Mouse (Mus musculus) CH12.LX (cell line): Measurements from ENCODE around the gene Map2k5.

ENCODE experiments used
- CHD2 ChIP-seq: IDR thresholded peaks from 2 replicates; pipeline ENCODE4 v1.6.1; 2011; ENCODE audit warnings: low read length, improper control_type of control experiment
- CTCF ChIP-seq, 2 experiments: IDR thresholded peaks in 1 of 2; conservative IDR thresholded peaks in 1 of 2; 2 replicates each; pipeline ENCODE4 v1.5.1; 2011 to 2012; ENCODE audit warnings: low read depth in 2 of 2, low read length in 2 of 2, improper control_type of control experiment in 1 of 2, inconsistent platforms in 1 of 2, mild to moderate bottlenecking in 1 of 2, moderate library complexity in 1 of 2
- EP300 ChIP-seq: IDR thresholded peaks from 2 replicates; pipeline ENCODE4 v1.6.1; 2011; ENCODE audit warnings: low read length, improper control_type of control experiment
- KAT2A ChIP-seq: IDR thresholded peaks from 2 replicates; pipeline ENCODE4 v1.6.1; 2012; ENCODE audit warnings: low read length, improper control_type of control experiment, inconsistent platforms; ENCODE audit not compliant: insufficient replicate concordance
- NRF1 ChIP-seq: IDR thresholded peaks from 2 replicates; pipeline ENCODE4 v1.6.1; 2014; ENCODE audit warnings: low read depth, mild to moderate bottlenecking, inconsistent platforms, low read length, improper control_type of control experiment, moderate library complexity
- POLR2A ChIP-seq: IDR thresholded peaks from 2 replicates; pipeline ENCODE4 v1.6.1; 2011; ENCODE audit warnings: low read depth, mild to moderate bottlenecking, improper control_type of control experiment, low read length
- POLR2AphosphoS2 ChIP-seq: IDR thresholded peaks from 2 replicates; pipeline ENCODE4 v1.6.1; 2011; ENCODE audit warnings: low read depth, low read length, improper control_type of control experiment
- RCOR1 ChIP-seq: conservative IDR thresholded peaks from 2 replicates; pipeline ENCODE4 v1.6.1; 2012; ENCODE audit warnings: low read depth, mild to moderate bottlenecking, inconsistent platforms, low read length, improper control_type of control experiment
- TBP ChIP-seq: conservative IDR thresholded peaks from 2 replicates; pipeline ENCODE4 v1.6.1; 2011; ENCODE audit warnings: low read depth, low read length, improper control_type of control experiment
- UBTF ChIP-seq: IDR thresholded peaks from 2 replicates; pipeline ENCODE4 v1.6.1; 2012; ENCODE audit warnings: low read depth, mild to moderate bottlenecking, inconsistent platforms, low read length, improper control_type of control experiment, moderate library complexity

DNA sequence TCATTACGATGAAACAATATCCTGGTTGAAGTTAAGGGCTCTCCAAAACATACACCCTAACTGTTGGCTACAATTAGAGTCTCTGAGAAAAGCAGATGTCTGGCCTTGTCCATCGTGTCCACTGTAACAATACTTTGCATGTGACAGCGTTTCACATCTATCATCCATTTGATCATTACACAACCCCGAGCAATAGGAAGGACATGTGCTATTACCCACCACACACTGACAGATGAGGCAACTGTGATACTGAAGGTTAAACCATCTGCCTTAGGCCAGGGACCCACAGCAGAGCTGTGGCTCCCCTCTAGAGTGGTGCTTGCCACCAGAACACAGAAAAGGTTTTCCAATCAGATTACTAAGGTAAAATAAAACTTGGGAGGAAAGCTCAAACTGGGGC lies 21.0 kb downstream of the Map2k5 start:
- TF ChIP-seq POLR2AphosphoS2 (no peak), CTCF (conservative IDR thresholded peaks at IDR 0.05 in 1 of 2, IDR thresholded peaks at IDR 0.05 in 1 of 2; ENCODE audit: low read depth in 2 of 2, low read length in 2 of 2) (no peak), EP300 (no peak), TBP (no peak), KAT2A (no peak), NRF1 (no peak), CHD2 (no peak), POLR2A (no peak), UBTF (no peak), RCOR1 (no peak)
